Comparison of ENCODE assay signal across 25 mouse cellular contexts in genomic region chr7:89388981-89389380, GRCm38 (mm10). TPM values are rescaled to one million over a fixed set of nuclear protein-coding genes. Genes with fewer than 3 reads are reported as not detected.
DNase-seq lines count a peak whose midpoint lies in the region; ATAC-seq and TF ChIP-seq lines count a peak whose summit lies in the region.
"Had no signal": no experiment of that assay in that cellular context is flagged by ENCODE, and none has a peak within 500 bp of the region (broad histone marks: within the 10 kb centered on the region; RNA-seq: fewer than 3 reads in every experiment).

No protein-coding gene starts in this region.

- no peaks in the 10 kb centered on the region for H3K9me3 ChIP-seq in kidney, embryonic 15.5 days (replicated peaks)
- H3K9me3 ChIP-seq in liver, embryonic 12.5 days (replicated peaks), result no peaks in the 10 kb centered on the region
- H3K9me3 ChIP-seq in stomach, postnatal 0 days (ENCODE audit: control insufficient read depth, low read length), result no peaks in the 10 kb centered on the region
- H3K9me3 ChIP-seq: embryonic facial prominence, embryonic 12.5 days; forebrain, embryonic 12.5 days; liver, embryonic 13.5 days; midbrain, embryonic 13.5 days; neural tube, embryonic 12.5 days had no signal

- H3K27me3 ChIP-seq in kidney, embryonic 15.5 days, result no peaks in the 10 kb centered on the region
- H3K27me3 ChIP-seq in liver, embryonic 12.5 days (replicated peaks), result no peaks in the 10 kb centered on the region
- no peaks in the 10 kb centered on the region for H3K27me3 ChIP-seq in stomach, postnatal 0 days (ENCODE audit: control insufficient read depth, insufficient read depth, low read length)
- H3K27me3 ChIP-seq in thymus, adult 2 months (ENCODE audit: control insufficient read depth, insufficient read depth, low read length), result no peaks in the 10 kb centered on the region
- H3K27me3 ChIP-seq: embryonic facial prominence, embryonic 12.5 days; forebrain, embryonic 12.5 days; liver, embryonic 13.5 days; midbrain, embryonic 13.5 days; neural tube, embryonic 12.5 days had no signal

- H3K36me3 ChIP-seq in kidney, embryonic 15.5 days, result no peaks in the 10 kb centered on the region
- no peaks in the 10 kb centered on the region for H3K36me3 ChIP-seq in liver, embryonic 12.5 days
- H3K36me3 ChIP-seq in stomach, postnatal 0 days (ENCODE audit: control insufficient read depth, insufficient read depth, low read length), result no peaks in the 10 kb centered on the region
- H3K36me3 ChIP-seq in thymus, adult 2 months (ENCODE audit: control insufficient read depth, insufficient read depth, low read length), result no peaks in the 10 kb centered on the region
- H3K36me3 ChIP-seq: embryonic facial prominence, embryonic 12.5 days; forebrain, embryonic 12.5 days; liver, embryonic 13.5 days; midbrain, embryonic 13.5 days; neural tube, embryonic 12.5 days had no signal

- ATAC-seq in kidney, embryonic 15.5 days (replicated peaks; ENCODE audit: low FRiP score), result no peak
- ATAC-seq in liver, embryonic 12.5 days, result no peak
- ATAC-seq in stomach, postnatal 0 days (ENCODE audit: low FRiP score, low TSS enrichment), result no peak; the same call in 1 of the 2 replicates
- ATAC-seq: CD4-positive, CD25-positive, alpha-beta regulatory T cell, adult 4 months; hindbrain, postnatal 0 days; midbrain, embryonic 13.5 days had no signal

- no peak for TF ChIP-seq POLR2A in thymus, adult 2 months (IDR thresholded peaks at IDR 0.05; ENCODE audit: control insufficient read depth, extremely low read depth, insufficient read depth, low read length, poor library complexity)

- no peak for TF ChIP-seq EP300 in stomach, postnatal 0 days (optimal IDR thresholded peaks at IDR 0.05)

- 0 out of 2 replicates have a peak overlapping the region, but pooled peaks have one; percentile 58 for H3K27ac ChIP-seq in kidney, embryonic 15.5 days
- 0 out of 2 replicates have a peak overlapping the region, but pooled peaks have one; percentile 25 for H3K27ac ChIP-seq in liver, embryonic 12.5 days
- peak overlapping the region; percentile 37; the same call in 1 of the 2 replicates for H3K27ac ChIP-seq in stomach, postnatal 0 days (replicated peaks)
- H3K27ac ChIP-seq in thymus, adult 2 months (ENCODE audit: control insufficient read depth, insufficient read depth, low read length), result no peak overlapping the region
- H3K27ac ChIP-seq: embryonic facial prominence, embryonic 12.5 days; forebrain, embryonic 12.5 days; hindbrain, postnatal 0 days; liver, embryonic 13.5 days; midbrain, embryonic 13.5 days; neural tube, embryonic 12.5 days had no signal

- peak; percentile 29 for DNase-seq in gastrocnemius, postnatal 14 days
- no peak for DNase-seq in gastrocnemius, postnatal 4 days (ENCODE audit: low spot score in 2 of 2)
- DNase-seq in kidney, postnatal 36 days, result no peak
- no peak for DNase-seq in stomach, postnatal 0 days (ENCODE audit: low spot score)
- no peak for DNase-seq in thymus, adult 2 months
- DNase-seq: adrenal gland, postnatal 36 days; cerebellum, adult 11 months; cerebellum, adult 9-11 months; kidney, adult 11 months; kidney, postnatal 14 days; layer of hippocampus, postnatal 36 days; liver, embryonic 13.5 days; right cerebral cortex, postnatal 14 days; spleen, adult 18-20 months; thymus, adult 18-20 months had no signal

- H3K4me1 ChIP-seq in kidney, embryonic 15.5 days, result peaks cover 29% of the 10 kb centered on the region
- no peaks in the 10 kb centered on the region for H3K4me1 ChIP-seq in liver, embryonic 12.5 days
- no peaks in the 10 kb centered on the region; the same call in 1 of the 2 replicates for H3K4me1 ChIP-seq in stomach, postnatal 0 days (replicated peaks; ENCODE audit: control insufficient read depth, insufficient read depth)
- H3K4me1 ChIP-seq in thymus, adult 2 months (replicated peaks; ENCODE audit: control insufficient read depth, insufficient read depth, low read length), result no peaks in the 10 kb centered on the region
- H3K4me1 ChIP-seq: forebrain, embryonic 12.5 days; midbrain, embryonic 13.5 days; neural tube, embryonic 12.5 days had no signal

- H3K9ac ChIP-seq in kidney, embryonic 15.5 days, result no peak overlapping the region
- no peak overlapping the region for H3K9ac ChIP-seq in liver, embryonic 12.5 days
- no peak overlapping the region for H3K9ac ChIP-seq in stomach, postnatal 0 days (ENCODE audit: low read length)
- H3K9ac ChIP-seq: embryonic facial prominence, embryonic 12.5 days; forebrain, embryonic 12.5 days; liver, embryonic 13.5 days; lung, embryonic 14.5 days; midbrain, embryonic 13.5 days; neural tube, embryonic 12.5 days had no signal

- intact Hi-C loops in gastrocnemius, postnatal 14 days (cut with DNase I; ENCODE audit: low total_unique reads), result no loop called here

- WGBS in kidney, embryonic 15.5 days, result 56% methylated on average over 3 of the region's 3 CpGs
- 69% methylated on average over 3 of the region's 3 CpGs for WGBS in liver, embryonic 12.5 days (ENCODE audit: insufficient replicate concordance)
- WGBS in stomach, postnatal 0 days, result 52% methylated on average over 3 of the region's 3 CpGs
- WGBS in thymus, adult 2 months, result 94% methylated on average over 3 of the region's 3 CpGs

- no peak overlapping the region for H3K4me2 ChIP-seq in kidney, embryonic 15.5 days
- no peak overlapping the region for H3K4me2 ChIP-seq in liver, embryonic 12.5 days
- H3K4me2 ChIP-seq in stomach, postnatal 0 days (replicated peaks; ENCODE audit: low read depth), result no peak overlapping the region
- H3K4me2 ChIP-seq: embryonic facial prominence, embryonic 12.5 days; forebrain, embryonic 12.5 days; liver, embryonic 13.5 days; lung, embryonic 14.5 days; midbrain, embryonic 13.5 days; neural tube, embryonic 12.5 days had no signal

- peak; percentile 23; the same call in 1 of the 2 replicates for TF ChIP-seq CTCF in stomach, postnatal 0 days (IDR thresholded peaks at IDR 0.05; ENCODE audit: low read depth)
- no peak for TF ChIP-seq CTCF in thymus, adult 2 months (IDR thresholded peaks at IDR 0.05; ENCODE audit: borderline replicate concordance, control insufficient read depth, extremely low read depth, insufficient read depth, low read length, poor library complexity)

- no peak overlapping the region for H3K4me3 ChIP-seq in kidney, embryonic 15.5 days (replicated peaks)
- no peak overlapping the region for H3K4me3 ChIP-seq in liver, embryonic 12.5 days
- no peak overlapping the region for H3K4me3 ChIP-seq in stomach, postnatal 0 days (ENCODE audit: low read depth, low read length)
- H3K4me3 ChIP-seq in thymus, adult 2 months (ENCODE audit: control insufficient read depth, insufficient read depth, low read length), result no peak overlapping the region
- H3K4me3 ChIP-seq: embryonic facial prominence, embryonic 12.5 days; erythroblast, embryonic 14.5 days; forebrain, embryonic 12.5 days; liver, embryonic 13.5 days; midbrain, embryonic 13.5 days; neural tube, embryonic 12.5 days had no signal

RNA-seq across cellular contexts. Expression of gene Tmem135, which starts 15.0 kb away (rescaled TPM):
- 10 to 100 TPM; 20.0 to 21.1 TPM for total RNA-seq in gastrocnemius, postnatal 14 days (2021)
- 10 to 100 TPM; 26.2 to 27.6 TPM for total RNA-seq in gastrocnemius, postnatal 4 days (2021)
- polyA plus RNA-seq in kidney, embryonic 15.5 days (2015; fragmentation: Nextera tagmentation; extraction: Ambion mirVana), result 33.7 and 34.0 TPM in 2 replicates
- polyA plus RNA-seq in liver, embryonic 12.5 days (2016; fragmentation: Nextera tagmentation; extraction: Ambion mirVana), result 16.0 and 16.7 TPM in 2 replicates
- polyA plus RNA-seq in stomach, postnatal 0 days (2015; fragmentation: Nextera tagmentation; extraction: Ambion mirVana), result 21.0 and 21.2 TPM in 2 replicates
- polyA plus RNA-seq in thymus, adult 2 months (2012; rRNA removed), result 47.6 and 75.4 TPM in 2 replicates

RNA-seq across cellular contexts. Expression of gene Fzd4, which starts 15.2 kb away (rescaled TPM):
- 10 to 100 TPM; 28.6 to 37.6 TPM for total RNA-seq in gastrocnemius, postnatal 14 days (2021)
- total RNA-seq in gastrocnemius, postnatal 4 days (2021), result 10 to 100 TPM; 43.9 to 44.1 TPM
- polyA plus RNA-seq in kidney, embryonic 15.5 days (2015; fragmentation: Nextera tagmentation; extraction: Ambion mirVana), result 27.1 and 27.5 TPM in 2 replicates
- polyA plus RNA-seq in liver, embryonic 12.5 days (2016; fragmentation: Nextera tagmentation; extraction: Ambion mirVana), result 3.5 and 4.5 TPM in 2 replicates
- 7.5 and 8.1 TPM in 2 replicates for polyA plus RNA-seq in stomach, postnatal 0 days (2015; fragmentation: Nextera tagmentation; extraction: Ambion mirVana)
- polyA plus RNA-seq in thymus, adult 2 months (2012; rRNA removed), result 2.4 and 2.9 TPM in 2 replicates
- polyA plus RNA-seq: CD4-positive, CD25-positive, alpha-beta regulatory T cell, adult 4 months; erythroblast, embryonic 14.5 days had no signal
